Mouse (Mus musculus) cerebellum, postnatal 36 days (tissue): ENCODE measurements around the gene Lhx4.

Experiments
- DNase-seq, 2 experiments: peaks; one replicate each; pipeline ENCODE4 v3.0.0; 2021 to 2022; ENCODE audit warnings: mixed read lengths in 2 of 2

Lhx4 gene

GRCm38 (mm10) chr1:155742411-155743363 lies 8.8 kb downstream of the Lhx4 start:
- DNase-seq: no peak

- DNase-seq: no peak
These were observed 9.5 kb downstream of the Lhx4 start for GRCm38 (mm10) chr1:155741988-155742387.

GRCm38 (mm10) chr1:155741378-155741945 lies 10.0 kb downstream of the Lhx4 start:
- DNase-seq: no peak

GRCm38 (mm10) chr1:155740622-155741377 lies 10.7 kb downstream of the Lhx4 start:
- no peak for DNase-seq

- DNase-seq: no peak
These were observed 13.6 kb downstream of the Lhx4 start for GRCm38 (mm10) chr1:155737809-155738383.

GRCm38 (mm10) chr1:155737017-155737808 lies 14.3 kb downstream of the Lhx4 start:
- no peak for DNase-seq

GRCm38 (mm10) chr1:155736096-155736825 lies 15.2 kb downstream of the Lhx4 start:
- no peak for DNase-seq

- no peak for DNase-seq
These were observed 20.3 kb downstream of the Lhx4 start for GRCm38 (mm10) chr1:155731156-155731555.

- no peak for DNase-seq
These were observed 22.2 kb downstream of the Lhx4 start for GRCm38 (mm10) chr1:155729113-155729795.

- DNase-seq: no peak
These were observed 23.7 kb downstream of the Lhx4 start for GRCm38 (mm10) chr1:155727830-155728229.

GRCm38 (mm10) chr1:155725876-155726275 lies 25.6 kb downstream of the Lhx4 start:
- no peak for DNase-seq

- no peak for DNase-seq
These were observed 27.2 kb downstream of the Lhx4 start for GRCm38 (mm10) chr1:155724301-155724700.

GRCm38 (mm10) chr1:155722185-155722584 lies 29.3 kb downstream of the Lhx4 start:
- no peak for DNase-seq

GRCm38 (mm10) chr1:155721443-155721842 lies 30.0 kb downstream of the Lhx4 start:
- peak; percentile 52 to 59 for DNase-seq

GRCm38 (mm10) chr1:155720006-155720405 lies 31.5 kb downstream of the Lhx4 start:
- DNase-seq: no peak

GRCm38 (mm10) chr1:155718851-155719250 lies 32.6 kb downstream of the Lhx4 start:
- no peak for DNase-seq

- DNase-seq: no peak
These were observed 34.2 kb downstream of the Lhx4 start for GRCm38 (mm10) chr1:155717301-155717700.

GRCm38 (mm10) chr1:155715366-155715765 lies 36.1 kb downstream of the Lhx4 start:
- DNase-seq: no peak

GRCm38 (mm10) chr1:155713306-155713705 lies 38.2 kb downstream of the Lhx4 start:
- DNase-seq: no peak

GRCm38 (mm10) chr1:155704182-155704581 lies 47.3 kb downstream of the Lhx4 start:
- DNase-seq: no peak

- DNase-seq: no peak
These were observed 48.2 kb downstream of the Lhx4 start for GRCm38 (mm10) chr1:155703191-155703680.
